Mouse (Mus musculus): ENCODE results near the gene Kctd12. TPM values are rescaled to one million over a fixed set of nuclear protein-coding genes. Genes with fewer than 3 reads are reported as not detected.

Gene Kctd12
- polyA plus RNA-seq, 1 experiment: 1.7 TPM

DNA sequence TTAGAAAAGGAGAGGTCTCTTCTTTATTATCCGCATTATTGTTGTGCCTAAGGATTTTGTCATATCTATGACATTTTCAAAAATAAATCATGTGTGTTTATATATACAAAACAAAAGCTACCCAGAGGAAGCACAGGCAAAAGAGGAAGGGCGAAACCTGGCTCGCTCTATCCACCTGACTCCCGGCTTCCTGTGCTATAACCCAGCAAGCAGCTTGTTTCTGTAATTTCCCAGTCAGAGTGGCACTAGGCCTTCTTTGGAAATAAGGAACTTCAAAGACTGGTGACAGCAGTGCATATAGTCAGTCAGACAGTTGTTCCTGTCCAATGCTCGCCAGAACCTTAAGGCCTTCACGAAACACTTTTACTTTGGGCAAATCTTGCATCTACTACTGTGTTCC is 6.6 kb downstream of the Kctd12 start:
- no peak overlapping the region for H3K4me3 ChIP-seq (ENCODE audit: low read depth, low read length)
- no peaks in the 10 kb centered on the region for H3K36me3 ChIP-seq (ENCODE audit: control insufficient read depth, insufficient read depth, low read length, poor library complexity, severe bottlenecking)
- no peaks in the 10 kb centered on the region for H3K4me1 ChIP-seq (ENCODE audit: control insufficient read depth, insufficient read depth, low read length)
- no peak overlapping the region for H3K9ac ChIP-seq (ENCODE audit: low read depth, poor library complexity, severe bottlenecking)
- no peak overlapping the region for H3K27ac ChIP-seq (ENCODE audit: insufficient read depth, low read length)
- TF ChIP-seq EP300 (IDR thresholded peaks at IDR 0.05; ENCODE audit: insufficient read depth, low read depth, low read length) (no peak), CTCF (IDR thresholded peaks at IDR 0.05; ENCODE audit: low read depth, low read length) (no peak), POLR2A (IDR thresholded peaks at IDR 0.05; ENCODE audit: insufficient read depth, low read length) (no peak)
- H3K9me3 ChIP-seq (replicated peaks; ENCODE audit: control insufficient read depth, insufficient read depth, low read length, poor library complexity, severe bottlenecking): no peaks in the 10 kb centered on the region
- H3K27me3 ChIP-seq (ENCODE audit: control insufficient read depth, insufficient read depth, low read length, poor library complexity, severe bottlenecking): no peaks in the 10 kb centered on the region

DNA sequence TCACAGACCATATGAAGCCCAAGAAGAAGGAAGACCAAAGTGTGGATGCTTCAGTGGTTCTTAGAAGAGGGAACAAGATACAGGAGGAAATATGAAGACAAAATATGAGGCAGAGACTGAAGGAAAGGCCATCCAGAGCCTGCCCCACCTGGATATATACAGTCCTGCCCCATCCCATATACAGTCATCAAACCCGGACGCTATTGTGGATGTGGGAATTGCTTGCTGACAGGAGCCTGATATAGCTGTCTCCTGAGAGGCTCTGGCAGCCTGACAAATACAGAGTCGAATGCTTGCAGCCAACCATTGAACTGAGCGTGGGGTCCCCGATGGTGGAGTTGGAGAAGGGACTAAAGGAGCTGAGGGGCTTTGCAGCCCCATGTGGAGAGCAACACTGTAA is 13.6 kb downstream of the Kctd12 start:
- no peak overlapping the region for H3K4me3 ChIP-seq (ENCODE audit: low read depth, low read length)
- H3K36me3 ChIP-seq (ENCODE audit: control insufficient read depth, insufficient read depth, low read length, poor library complexity, severe bottlenecking): no peaks in the 10 kb centered on the region
- H3K27ac ChIP-seq (ENCODE audit: insufficient read depth, low read length): no peak overlapping the region
- no peaks in the 10 kb centered on the region; the same call in 1 of the 2 replicates for H3K27me3 ChIP-seq (ENCODE audit: control insufficient read depth, insufficient read depth, low read length, poor library complexity, severe bottlenecking)
- H3K9me3 ChIP-seq (replicated peaks; ENCODE audit: control insufficient read depth, insufficient read depth, low read length, poor library complexity, severe bottlenecking): no peaks in the 10 kb centered on the region
- no peak overlapping the region for H3K9ac ChIP-seq (ENCODE audit: low read depth, poor library complexity, severe bottlenecking)
- no peaks in the 10 kb centered on the region for H3K4me1 ChIP-seq (ENCODE audit: control insufficient read depth, insufficient read depth, low read length)
- TF ChIP-seq EP300 (IDR thresholded peaks at IDR 0.05; ENCODE audit: insufficient read depth, low read depth, low read length) (no peak), POLR2A (IDR thresholded peaks at IDR 0.05; ENCODE audit: insufficient read depth, low read length) (no peak), CTCF (IDR thresholded peaks at IDR 0.05; ENCODE audit: low read depth, low read length) (no peak)

DNA sequence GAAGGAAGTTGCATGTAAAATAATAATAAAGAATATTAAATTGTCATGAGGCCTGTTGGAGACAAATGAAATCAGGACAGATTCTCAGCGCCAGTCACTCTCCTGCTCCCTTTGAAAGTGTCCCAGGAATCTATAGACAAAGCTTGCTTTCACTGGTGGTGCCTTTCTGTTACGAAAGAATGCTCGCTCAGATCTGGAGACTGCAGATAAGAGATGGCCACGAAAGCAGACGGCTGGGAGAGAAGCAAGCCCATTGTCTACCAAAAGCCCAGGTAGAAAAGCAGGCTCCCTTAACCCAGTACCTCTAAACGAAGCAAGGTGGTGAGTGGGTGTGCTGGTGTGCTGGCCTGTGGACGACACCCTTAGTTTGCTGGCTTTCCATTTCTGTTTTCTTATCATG is 16.2 kb downstream of the Kctd12 start:
- Histone ChIP-seq H3K9ac (ENCODE audit: low read depth, poor library complexity, severe bottlenecking) (no peak overlapping the region), H3K27ac (ENCODE audit: insufficient read depth, low read length) (no peak overlapping the region), H3K36me3 (ENCODE audit: control insufficient read depth, insufficient read depth, low read length, poor library complexity, severe bottlenecking) (no peaks in the 10 kb centered on the region), H3K4me3 (ENCODE audit: low read depth, low read length) (no peak overlapping the region), H3K4me1 (ENCODE audit: control insufficient read depth, insufficient read depth, low read length) (no peaks in the 10 kb centered on the region), H3K9me3 (replicated peaks; ENCODE audit: control insufficient read depth, insufficient read depth, low read length, poor library complexity, severe bottlenecking) (no peaks in the 10 kb centered on the region), H3K27me3 (ENCODE audit: control insufficient read depth, insufficient read depth, low read length, poor library complexity, severe bottlenecking) (no peaks in the 10 kb centered on the region; the same call in 1 of the 2 replicates)
- TF ChIP-seq CTCF (IDR thresholded peaks at IDR 0.05; ENCODE audit: low read depth, low read length) (no peak), EP300 (IDR thresholded peaks at IDR 0.05; ENCODE audit: insufficient read depth, low read depth, low read length) (no peak), POLR2A (IDR thresholded peaks at IDR 0.05; ENCODE audit: insufficient read depth, low read length) (no peak)

DNA sequence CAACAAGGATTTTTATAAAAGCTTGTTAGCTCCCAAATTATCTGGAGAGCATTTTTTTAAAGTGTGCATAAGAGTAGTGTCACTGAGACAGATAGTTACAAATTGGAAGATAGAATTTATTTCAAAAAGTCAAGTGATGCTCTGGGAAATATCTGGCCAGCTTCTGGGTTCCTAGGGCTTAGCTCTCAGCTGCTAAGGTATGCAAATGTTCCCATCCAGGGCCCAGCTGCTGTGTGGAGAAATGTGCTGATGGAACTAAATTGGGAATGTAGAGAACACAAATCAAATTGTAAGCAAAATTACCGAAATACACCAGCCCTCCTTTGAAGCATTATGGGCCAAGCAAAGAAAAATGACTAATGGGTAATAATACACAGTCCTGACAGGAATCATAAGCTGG is 16.6 kb downstream of the Kctd12 start:
- no peak overlapping the region for H3K27ac ChIP-seq (ENCODE audit: insufficient read depth, low read length)
- TF ChIP-seq CTCF (IDR thresholded peaks at IDR 0.05; ENCODE audit: low read depth, low read length) (no peak), POLR2A (IDR thresholded peaks at IDR 0.05; ENCODE audit: insufficient read depth, low read length) (no peak), EP300 (IDR thresholded peaks at IDR 0.05; ENCODE audit: insufficient read depth, low read depth, low read length) (no peak)

DNA sequence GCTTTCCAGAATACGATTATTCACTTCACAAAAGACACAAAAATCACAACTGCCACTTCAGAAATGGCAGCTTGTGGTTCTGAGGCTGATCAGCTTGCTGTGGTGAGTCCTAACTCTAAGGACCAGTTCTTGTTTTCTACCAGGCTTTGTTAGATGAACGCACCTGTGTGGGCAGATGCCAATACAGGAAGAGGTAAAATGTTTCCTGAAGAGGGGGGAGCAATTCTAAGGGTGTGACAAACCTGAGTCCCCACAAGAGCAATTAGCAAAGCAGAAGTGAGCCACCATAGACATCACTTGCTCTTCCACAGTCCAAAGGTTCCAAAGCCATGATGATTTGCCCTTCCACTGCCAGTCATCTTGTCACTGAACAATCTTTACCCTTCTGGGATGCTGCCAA is 20.4 kb downstream of the Kctd12 start:
- H3K9ac ChIP-seq (ENCODE audit: low read depth, poor library complexity, severe bottlenecking): no peak overlapping the region
- no peaks in the 10 kb centered on the region for H3K4me1 ChIP-seq (ENCODE audit: control insufficient read depth, insufficient read depth, low read length)
- no peaks in the 10 kb centered on the region for H3K36me3 ChIP-seq (ENCODE audit: control insufficient read depth, insufficient read depth, low read length, poor library complexity, severe bottlenecking)
- no peak overlapping the region for H3K4me3 ChIP-seq (ENCODE audit: low read depth, low read length)
- no peak overlapping the region for H3K27ac ChIP-seq (ENCODE audit: insufficient read depth, low read length)
- no peaks in the 10 kb centered on the region for H3K27me3 ChIP-seq (ENCODE audit: control insufficient read depth, insufficient read depth, low read length, poor library complexity, severe bottlenecking)
- H3K9me3 ChIP-seq (replicated peaks; ENCODE audit: control insufficient read depth, insufficient read depth, low read length, poor library complexity, severe bottlenecking): no peaks in the 10 kb centered on the region
- no peak for TF ChIP-seq POLR2A (IDR thresholded peaks at IDR 0.05; ENCODE audit: insufficient read depth, low read length)
- TF ChIP-seq EP300 (IDR thresholded peaks at IDR 0.05; ENCODE audit: insufficient read depth, low read depth, low read length): no peak
- no peak for TF ChIP-seq CTCF (IDR thresholded peaks at IDR 0.05; ENCODE audit: low read depth, low read length)

More for the DNA sequence above, 16.6 kb downstream of the Kctd12 start:
- H3K9ac ChIP-seq (ENCODE audit: low read depth, poor library complexity, severe bottlenecking): no peak overlapping the region
- no peak overlapping the region for H3K4me3 ChIP-seq (ENCODE audit: low read depth, low read length)
- H3K27me3 ChIP-seq (ENCODE audit: control insufficient read depth, insufficient read depth, low read length, poor library complexity, severe bottlenecking): no peaks in the 10 kb centered on the region; the same call in 1 of the 2 replicates
- H3K4me1 ChIP-seq (ENCODE audit: control insufficient read depth, insufficient read depth, low read length): no peaks in the 10 kb centered on the region
- no peaks in the 10 kb centered on the region for H3K36me3 ChIP-seq (ENCODE audit: control insufficient read depth, insufficient read depth, low read length, poor library complexity, severe bottlenecking)
- no peaks in the 10 kb centered on the region for H3K9me3 ChIP-seq (replicated peaks; ENCODE audit: control insufficient read depth, insufficient read depth, low read length, poor library complexity, severe bottlenecking)

DNA sequence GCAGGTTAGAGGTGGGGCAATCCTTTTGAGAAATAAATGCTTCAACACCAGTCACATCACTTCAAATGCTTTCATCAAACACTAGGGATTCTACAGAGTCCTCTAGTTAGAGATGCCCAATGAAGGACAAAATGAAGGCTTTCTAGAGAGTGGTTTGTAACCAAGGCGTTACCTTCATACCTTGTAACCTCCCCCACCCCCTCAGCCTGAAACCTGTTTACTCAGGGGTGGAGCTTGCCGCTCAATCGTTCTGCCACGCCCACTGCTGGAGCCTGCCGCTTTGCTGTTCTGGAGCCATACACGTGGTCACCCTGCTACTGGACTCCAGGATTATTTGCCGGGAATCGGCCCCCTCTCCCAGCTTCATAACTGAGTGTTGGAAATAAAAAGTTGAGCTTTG is 28.9 kb downstream of the Kctd12 start:
- no peaks in the 10 kb centered on the region for H3K36me3 ChIP-seq (ENCODE audit: control insufficient read depth, insufficient read depth, low read length, poor library complexity, severe bottlenecking)
- H3K27me3 ChIP-seq (ENCODE audit: control insufficient read depth, insufficient read depth, low read length, poor library complexity, severe bottlenecking): no peaks in the 10 kb centered on the region
- no peak for TF ChIP-seq CTCF (IDR thresholded peaks at IDR 0.05; ENCODE audit: low read depth, low read length)
- TF ChIP-seq EP300 (IDR thresholded peaks at IDR 0.05; ENCODE audit: insufficient read depth, low read depth, low read length): no peak
- no peak for TF ChIP-seq POLR2A (IDR thresholded peaks at IDR 0.05; ENCODE audit: insufficient read depth, low read length)
- H3K27ac ChIP-seq (ENCODE audit: insufficient read depth, low read length): no peak overlapping the region
- H3K9ac ChIP-seq (ENCODE audit: low read depth, poor library complexity, severe bottlenecking): no peak overlapping the region
- H3K4me3 ChIP-seq (ENCODE audit: low read depth, low read length): no peak overlapping the region
- H3K9me3 ChIP-seq (replicated peaks; ENCODE audit: control insufficient read depth, insufficient read depth, low read length, poor library complexity, severe bottlenecking): no peaks in the 10 kb centered on the region
- no peaks in the 10 kb centered on the region for H3K4me1 ChIP-seq (ENCODE audit: control insufficient read depth, insufficient read depth, low read length)
